ENCODE assay signal across 24 mouse cellular contexts in genomic region chr9:7708698-7709097, GRCm38 (mm10). TPM values are rescaled to one million over a fixed set of nuclear protein-coding genes. Genes with fewer than 3 reads are reported as not detected.
DNase-seq lines count a peak whose midpoint lies in the region; ATAC-seq and TF ChIP-seq lines count a peak whose summit lies in the region.
"Had no signal": no experiment of that assay in that cellular context is flagged by ENCODE, and none has a peak within 500 bp of the region (broad histone marks: within the 10 kb centered on the region; RNA-seq: fewer than 3 reads in every experiment).

No protein-coding gene starts in this region.

- TF ChIP-seq EP300 in lung, postnatal 0 days (IDR thresholded peaks at IDR 0.05): no peak

- no peak overlapping the region for H3K9ac ChIP-seq in lung, embryonic 16.5 days (ENCODE audit: low read length)
- H3K9ac ChIP-seq in lung, postnatal 0 days (replicated peaks; ENCODE audit: low read depth): no peak overlapping the region
- H3K9ac ChIP-seq: embryonic facial prominence, embryonic 13.5 days; embryonic facial prominence, embryonic 15.5 days; forebrain, embryonic 12.5 days had no signal

- H3K4me3 ChIP-seq in lung, embryonic 16.5 days (ENCODE audit: low read length): no peak overlapping the region
- no peak overlapping the region for H3K4me3 ChIP-seq in lung, postnatal 0 days (ENCODE audit: low read depth, low read length)
- H3K4me3 ChIP-seq: embryonic facial prominence, embryonic 13.5 days; embryonic facial prominence, embryonic 15.5 days; erythroblast, embryonic 14.5 days; forebrain, embryonic 10.5 days; forebrain, embryonic 12.5 days had no signal

- no peaks in the 10 kb centered on the region for H3K4me1 ChIP-seq in lung, embryonic 16.5 days (replicated peaks; ENCODE audit: control insufficient read depth, insufficient read depth, low read length)
- H3K4me1 ChIP-seq in lung, postnatal 0 days (ENCODE audit: insufficient read depth, low read depth, low read length): no peaks in the 10 kb centered on the region
- H3K4me1 ChIP-seq: embryonic facial prominence, embryonic 13.5 days; embryonic facial prominence, embryonic 15.5 days; forebrain, embryonic 10.5 days; forebrain, embryonic 12.5 days had no signal

- no peak for TF ChIP-seq CTCF in lung, postnatal 0 days (IDR thresholded peaks at IDR 0.05)

- H3K4me2 ChIP-seq in lung, embryonic 16.5 days (ENCODE audit: low read depth, low read length): no peak overlapping the region
- H3K4me2 ChIP-seq in lung, postnatal 0 days (replicated peaks; ENCODE audit: low read depth, low read length): no peak overlapping the region
- H3K4me2 ChIP-seq: embryonic facial prominence, embryonic 13.5 days; embryonic facial prominence, embryonic 15.5 days; forebrain, embryonic 12.5 days had no signal

- H3K9me3 ChIP-seq in lung, embryonic 16.5 days (ENCODE audit: control insufficient read depth, low read length): no peaks in the 10 kb centered on the region
- no peaks in the 10 kb centered on the region for H3K9me3 ChIP-seq in lung, postnatal 0 days (ENCODE audit: low read length)
- H3K9me3 ChIP-seq: embryonic facial prominence, embryonic 13.5 days; embryonic facial prominence, embryonic 15.5 days; forebrain, embryonic 10.5 days; forebrain, embryonic 12.5 days had no signal

- DNase-seq in lung, adult 18-20 months: no peak
- peak; percentile 8 for DNase-seq in lung, postnatal 25 days (ENCODE audit: low spot score)
- no peak for DNase-seq in lung, postnatal 0 days (ENCODE audit: low spot score)
- DNase-seq: adrenal gland, adult 2 months; adrenal gland, postnatal 10 days; adrenal gland, postnatal 25 days; cerebellum, adult 11 months; cerebellum, adult 18-20 months; cerebellum, adult 8-10 months; cerebellum, adult 9-11 months; cerebellum, postnatal 14 days; cerebellum, postnatal 36 days; embryo, embryonic 11 days had no signal

- H3K27me3 ChIP-seq in lung, embryonic 16.5 days (ENCODE audit: control insufficient read depth, insufficient read depth, low read depth, low read length): no peaks in the 10 kb centered on the region
- H3K27me3 ChIP-seq in lung, postnatal 0 days (replicated peaks; ENCODE audit: insufficient read depth, low read length): no peaks in the 10 kb centered on the region
- H3K27me3 ChIP-seq: embryonic facial prominence, embryonic 13.5 days; embryonic facial prominence, embryonic 15.5 days; forebrain, embryonic 12.5 days had no signal

- ATAC-seq in lung, embryonic 16.5 days (ENCODE audit: low read depth): peak; percentile 54; the same call in 1 of the 2 replicates
- ATAC-seq in lung, postnatal 0 days: no peak
- ATAC-seq: forebrain, embryonic 14.5 days; forebrain, embryonic 16.5 days had no signal

- H3K27ac ChIP-seq in lung, embryonic 16.5 days (ENCODE audit: low read length): no peak overlapping the region
- H3K27ac ChIP-seq in lung, postnatal 0 days (ENCODE audit: low read length): no peak overlapping the region
- H3K27ac ChIP-seq: embryonic facial prominence, embryonic 13.5 days; embryonic facial prominence, embryonic 15.5 days; forebrain, embryonic 10.5 days; forebrain, embryonic 12.5 days had no signal

- 37% methylated on average over 6 of the region's 6 CpGs for WGBS in lung, embryonic 16.5 days
- 47% methylated on average over 6 of the region's 6 CpGs for WGBS in lung, postnatal 0 days

- no peaks in the 10 kb centered on the region for H3K36me3 ChIP-seq in lung, embryonic 16.5 days (ENCODE audit: control insufficient read depth, insufficient read depth, low read length)
- H3K36me3 ChIP-seq in lung, postnatal 0 days (ENCODE audit: insufficient read depth, low read length): no peaks in the 10 kb centered on the region
- H3K36me3 ChIP-seq: embryonic facial prominence, embryonic 13.5 days; embryonic facial prominence, embryonic 15.5 days; forebrain, embryonic 10.5 days; forebrain, embryonic 12.5 days had no signal

RNA-seq across cellular contexts. Expression of gene Mmp7, which starts 16.8 kb away (rescaled TPM):
- polyA plus RNA-seq in lung, embryonic 16.5 days (2015; fragmentation: Nextera tagmentation; extraction: Ambion mirVana): not detected in 2 replicates
- polyA plus RNA-seq in lung, postnatal 0 days (2015; fragmentation: Nextera tagmentation; extraction: Ambion mirVana): not detected in 2 replicates
- polyA plus RNA-seq: adrenal gland, adult 2 months; brain, embryonic 14.5 days; C2C12; embryonic facial prominence, embryonic 11.5 days; embryonic facial prominence, embryonic 13.5 days; embryonic facial prominence, embryonic 15.5 days; erythroblast, embryonic 14.5 days; forebrain, embryonic 10.5 days; forebrain, embryonic 12.5 days; forebrain, embryonic 14.5 days; forebrain, embryonic 16.5 days had no signal

RNA-seq across cellular contexts. Expression of gene Tmem123, which starts 55.1 kb away (rescaled TPM):
- 125 and 136 TPM in 2 replicates for polyA plus RNA-seq in lung, embryonic 16.5 days (2015; fragmentation: Nextera tagmentation; extraction: Ambion mirVana)
- polyA plus RNA-seq in lung, postnatal 0 days (2015; fragmentation: Nextera tagmentation; extraction: Ambion mirVana): 99.5 and 112 TPM in 2 replicates
